Mouse (Mus musculus): ENCODE measurements around the gene Rnf225. TPM values are rescaled to one million over a fixed set of nuclear protein-coding genes. Genes with fewer than 3 reads are reported as not detected.
A peak's percentile ranks its signal among the peaks of the same experiment; 100 is the strongest.
"Not testable (repeated sequence)": the region's sequence is repeated elsewhere in the genome, so short reads cannot be mapped to it uniquely, and the experiment has no call there.

Gene Rnf225
- total RNA-seq, 2 experiments from 2014 or later, result 0.78 to 0.94 TPM

DNA sequence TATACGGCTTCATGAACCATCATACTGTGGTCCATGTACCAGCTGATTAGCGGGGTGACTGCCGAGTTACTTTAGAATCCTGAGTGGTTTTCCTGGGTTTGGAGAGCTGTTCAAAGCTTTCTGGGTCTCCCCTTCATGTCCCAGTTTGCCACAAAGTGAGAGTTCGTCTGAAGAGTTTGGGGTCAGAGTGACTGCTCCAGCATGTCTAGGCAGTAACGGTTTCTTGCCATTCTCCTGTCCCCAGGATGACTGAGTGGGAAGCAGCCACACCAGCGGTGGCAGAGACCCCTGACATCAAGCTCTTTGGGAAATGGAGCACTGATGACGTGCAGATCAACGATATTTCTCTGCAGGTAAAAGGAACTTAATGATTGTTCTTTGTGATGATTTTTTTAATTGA, 4.5 kb upstream of the Rnf225 start:
- intact Hi-C loops (cut with DNase I), result loop anchor here (5.0 kb wide), 3 partner anchors 45 to 115 kb away; partner anchors contain the start of genes Ube2m and Zfp324
- no peak for DNase-seq (ENCODE audit: low spot score in 2 of 2)

DNA sequence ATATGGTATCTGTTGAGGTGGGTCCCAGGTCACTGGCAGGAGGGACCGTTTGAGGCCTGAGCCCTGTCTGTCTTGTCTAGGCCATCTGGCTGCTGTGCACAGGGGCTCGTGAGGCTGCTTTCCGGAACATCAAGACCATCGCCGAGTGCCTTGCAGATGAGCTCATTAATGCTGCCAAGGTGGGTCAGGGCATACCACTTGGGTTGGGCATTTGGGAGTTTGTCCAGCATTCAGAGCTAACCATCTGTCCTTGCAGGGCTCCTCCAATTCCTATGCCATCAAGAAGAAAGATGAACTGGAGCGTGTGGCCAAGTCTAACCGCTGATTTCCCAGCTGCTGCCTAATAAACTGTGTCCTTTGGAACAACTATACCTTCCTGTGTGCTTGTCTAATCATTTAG, 900 bp upstream of the Rnf225 start:
- intact Hi-C loops (cut with DNase I), result no loop called here
- no peak for DNase-seq (ENCODE audit: low spot score in 2 of 2)

DNA sequence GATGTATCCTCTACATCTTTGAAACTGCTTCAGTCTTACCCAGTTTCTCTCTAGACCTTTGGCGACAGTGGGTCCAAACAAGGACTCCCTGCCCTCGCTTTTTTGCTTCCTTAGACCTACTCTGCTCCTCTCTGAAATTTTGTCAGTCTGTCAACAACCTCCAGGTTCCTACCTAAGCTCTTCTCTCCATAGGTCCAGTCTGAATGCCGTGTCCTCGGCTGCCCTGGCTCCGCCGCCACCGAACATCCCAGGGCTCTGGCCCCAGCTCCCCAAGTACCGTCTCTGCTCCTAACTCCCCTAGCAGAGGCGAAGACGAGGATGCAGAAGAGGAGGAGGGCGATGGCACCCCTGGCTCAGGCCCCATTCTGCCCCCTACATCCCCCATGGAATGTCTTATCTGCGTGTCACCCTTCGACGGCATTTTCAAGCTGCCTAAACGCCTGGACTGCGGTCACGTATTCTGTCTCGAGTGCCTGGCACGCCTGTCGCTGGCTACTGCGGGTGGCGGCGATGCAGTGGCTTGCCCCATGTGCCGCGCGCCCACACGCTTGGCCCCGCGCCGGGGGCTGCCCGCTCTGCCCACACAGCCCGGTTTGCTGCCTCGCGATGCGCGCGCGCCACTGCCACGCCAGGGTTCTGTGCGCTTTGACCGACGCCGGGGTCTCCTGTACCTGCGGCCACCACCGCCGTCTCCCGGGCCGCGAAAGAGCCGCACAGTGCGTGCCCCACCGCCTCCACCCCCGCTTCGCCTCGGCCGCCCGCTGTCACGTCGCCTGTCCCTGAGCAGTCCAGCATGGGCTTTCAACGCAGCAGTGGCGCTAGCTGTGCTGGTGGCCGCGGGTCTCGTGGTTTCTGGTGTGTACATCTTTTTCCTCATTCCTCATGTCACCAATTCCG, 725 bp downstream of the Rnf225 start:
- intact Hi-C loops (cut with DNase I), result no loop called here
- DNase-seq (ENCODE audit: low spot score in 2 of 2), result peak; percentile 27 to 51

DNA sequence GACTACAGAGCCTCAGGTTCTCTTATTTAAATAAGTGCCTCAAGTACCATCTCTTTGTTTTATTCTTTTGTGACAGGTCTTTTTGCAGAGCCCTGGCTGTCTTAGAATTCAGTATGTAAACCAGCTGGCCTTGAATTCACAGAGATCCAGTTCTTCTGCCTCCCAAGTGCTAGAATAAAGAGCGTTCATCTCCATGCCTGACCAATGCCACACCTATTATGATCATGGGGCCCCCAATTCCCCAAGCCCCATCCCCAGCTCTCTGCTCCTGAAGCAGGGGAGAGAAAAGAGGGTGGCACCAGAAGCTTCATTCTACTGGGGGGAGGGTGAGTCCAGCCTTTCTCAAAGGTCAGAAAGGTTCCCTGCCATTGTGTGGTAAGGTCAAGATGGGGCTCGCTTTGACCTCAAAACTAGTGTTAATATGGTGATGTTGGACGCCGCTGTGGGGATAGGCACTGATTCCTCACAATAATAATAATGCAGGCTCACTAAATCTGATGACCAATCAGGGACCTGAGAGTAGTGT, 6.5 kb downstream of the Rnf225 start:
- no peak for DNase-seq (ENCODE audit: low spot score in 2 of 2)
- intact Hi-C loops (cut with DNase I), result no loop called here

DNA sequence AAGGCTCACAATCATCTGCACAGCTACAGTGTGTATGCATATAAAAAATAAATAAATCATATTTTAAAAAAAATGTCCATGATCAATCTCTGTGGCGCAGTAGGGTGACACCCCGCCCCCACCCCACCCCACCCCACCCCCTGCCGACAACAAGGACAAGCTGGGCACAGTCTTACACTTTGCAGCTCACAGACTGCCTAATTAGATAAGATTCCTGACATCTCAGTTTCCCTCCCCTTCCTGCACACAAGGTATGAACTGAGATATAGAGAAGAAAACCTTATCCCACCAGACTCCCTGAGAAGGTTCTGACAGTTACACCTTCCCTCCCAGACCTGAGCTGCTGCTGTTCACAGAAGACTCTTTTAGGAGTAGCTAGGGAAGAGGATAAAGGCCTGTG, 7.6 kb downstream of the Rnf225 start:
- DNase-seq (ENCODE audit: low spot score in 2 of 2), result no peak
- intact Hi-C loops (cut with DNase I), result no loop called here

DNA sequence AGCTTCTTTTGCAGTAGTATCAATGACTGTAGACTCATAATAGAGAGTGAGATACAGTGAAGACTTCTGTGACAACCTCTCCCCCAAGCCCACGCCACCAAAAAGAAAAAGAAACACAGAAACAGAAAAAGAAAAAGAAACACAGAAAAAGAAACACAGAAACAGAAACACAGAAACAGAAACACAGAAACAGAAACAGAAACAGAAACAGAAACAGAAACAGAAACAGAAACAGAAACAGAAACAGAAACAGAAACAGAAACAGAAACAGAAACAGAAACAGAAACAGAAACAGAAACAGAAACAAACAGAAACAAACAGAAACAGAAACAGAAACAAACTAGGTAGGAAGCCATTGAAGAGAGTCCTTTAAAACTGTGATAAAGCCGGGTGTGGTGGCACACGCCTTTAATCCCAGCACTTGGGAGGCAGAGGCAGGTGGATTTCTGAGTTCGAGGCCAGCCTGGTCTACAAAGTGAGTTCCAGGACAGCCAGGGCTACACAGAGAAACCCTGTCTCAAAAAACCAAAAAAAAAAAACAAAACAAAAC, 10.1 kb downstream of the Rnf225 start:
- DNase-seq (ENCODE audit: low spot score in 2 of 2); intact Hi-C loops (cut with DNase I): not testable (repeated sequence)

DNA sequence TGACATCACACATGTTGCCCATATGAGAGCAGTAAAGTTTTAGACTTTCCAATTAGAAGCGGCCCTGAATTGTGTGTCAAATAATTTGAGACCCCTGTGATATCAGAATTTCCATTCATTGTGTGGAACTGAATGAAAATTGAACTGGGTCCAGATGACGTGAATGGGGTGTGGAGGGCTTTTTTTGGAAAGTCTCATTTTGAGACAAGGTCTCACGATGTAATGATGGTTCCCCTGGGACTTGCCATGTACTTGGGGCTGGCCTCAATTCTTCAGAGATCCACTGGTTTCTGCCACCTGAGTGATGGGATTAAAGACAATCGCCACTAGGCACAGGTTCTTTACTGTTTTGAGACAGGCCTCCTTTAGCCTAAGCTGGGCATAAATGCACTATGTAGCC, 13.4 kb downstream of the Rnf225 start:
- DNase-seq (ENCODE audit: low spot score in 2 of 2), result no peak
- intact Hi-C loops (cut with DNase I), result no loop called here

DNA sequence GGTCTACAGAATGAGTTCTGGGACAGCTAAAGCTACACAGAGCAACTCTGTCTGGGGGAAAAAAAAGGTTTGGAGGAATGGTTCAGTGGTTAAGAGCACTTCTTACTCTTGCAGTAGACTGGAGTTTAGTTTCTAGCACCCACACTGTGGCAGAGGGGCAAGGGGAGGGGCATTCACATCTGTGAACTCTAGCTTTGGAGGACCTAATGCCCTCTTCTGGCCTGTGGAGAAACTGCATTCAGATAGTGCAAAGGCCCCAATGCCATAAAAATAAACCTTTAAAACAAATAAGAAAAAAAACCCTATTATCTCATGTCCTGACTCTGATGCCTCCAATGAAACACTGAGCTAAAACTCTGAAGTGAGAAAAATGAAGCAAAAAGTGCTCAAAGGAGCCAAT, 16.3 kb downstream of the Rnf225 start:
- DNase-seq (ENCODE audit: low spot score in 2 of 2), result no peak
- intact Hi-C loops (cut with DNase I), result no loop called here

DNA sequence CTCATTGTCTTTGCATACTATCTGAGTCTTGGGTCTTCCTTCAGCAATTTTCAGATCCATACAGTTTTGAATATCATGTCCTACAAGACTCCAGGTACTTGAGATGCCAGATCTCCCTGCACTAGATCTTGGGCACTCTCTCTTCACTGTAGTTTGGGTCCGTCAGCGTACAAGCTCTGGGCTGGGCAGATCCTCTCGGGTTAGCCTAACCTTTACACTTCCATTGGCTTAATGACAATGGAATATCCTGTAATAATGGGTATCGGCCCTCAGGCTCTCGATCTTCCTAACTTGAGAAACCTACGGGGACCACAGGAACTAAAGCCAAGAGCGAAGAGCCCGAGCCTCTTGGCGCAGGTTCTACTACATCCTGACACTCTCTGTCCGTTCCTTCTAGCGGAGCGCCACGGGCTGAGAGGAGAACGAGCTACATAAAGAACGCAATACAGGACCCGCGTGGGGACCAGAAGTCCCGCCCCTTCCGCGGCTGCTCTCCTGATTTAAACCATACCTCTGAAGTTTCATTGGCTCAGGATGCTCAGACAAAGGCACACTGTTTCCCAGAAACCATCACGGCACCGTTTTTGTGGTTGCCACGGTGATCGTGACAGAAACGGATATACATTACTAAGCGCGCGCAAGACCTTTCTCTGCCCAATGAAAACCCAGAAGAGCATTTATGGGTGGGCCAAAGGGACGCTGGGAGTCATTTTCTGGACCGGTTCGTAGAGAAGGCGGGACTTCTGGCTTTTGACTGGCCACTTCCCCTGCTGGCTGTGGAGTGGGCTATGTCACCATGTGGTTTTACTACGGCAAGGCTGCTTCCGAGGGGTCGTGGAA, 22.0 kb downstream of the Rnf225 start:
- DNase-seq (ENCODE audit: low spot score in 2 of 2), result peak; percentile 97 to 100
- intact Hi-C loops (cut with DNase I), result loop anchor here (5.0 kb wide), 1 partner anchor 37 kb away; no protein-coding TSS in a partner anchor

DNA sequence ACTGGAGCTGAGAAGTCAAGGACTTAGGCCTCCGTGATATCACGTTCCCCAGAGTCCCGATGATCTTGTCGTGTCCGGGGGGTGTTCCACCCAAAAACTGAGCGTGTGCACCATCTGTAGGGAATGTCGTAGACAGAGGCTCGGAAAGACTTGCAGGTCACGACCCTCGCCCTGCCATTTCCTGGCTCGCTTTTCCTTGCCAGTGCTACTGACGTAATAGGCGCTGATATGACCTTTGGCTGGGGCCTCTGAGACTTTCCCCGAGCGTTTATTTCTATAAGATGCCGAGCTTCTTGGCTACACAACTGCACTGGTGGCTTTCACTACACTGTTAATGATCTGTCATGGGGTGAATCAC, 22.6 kb downstream of the Rnf225 start:
- DNase-seq (ENCODE audit: low spot score in 2 of 2), result no peak
- intact Hi-C loops (cut with DNase I), result loop anchor here (5.0 kb wide), 1 partner anchor 38 kb away; no protein-coding TSS in a partner anchor

DNA sequence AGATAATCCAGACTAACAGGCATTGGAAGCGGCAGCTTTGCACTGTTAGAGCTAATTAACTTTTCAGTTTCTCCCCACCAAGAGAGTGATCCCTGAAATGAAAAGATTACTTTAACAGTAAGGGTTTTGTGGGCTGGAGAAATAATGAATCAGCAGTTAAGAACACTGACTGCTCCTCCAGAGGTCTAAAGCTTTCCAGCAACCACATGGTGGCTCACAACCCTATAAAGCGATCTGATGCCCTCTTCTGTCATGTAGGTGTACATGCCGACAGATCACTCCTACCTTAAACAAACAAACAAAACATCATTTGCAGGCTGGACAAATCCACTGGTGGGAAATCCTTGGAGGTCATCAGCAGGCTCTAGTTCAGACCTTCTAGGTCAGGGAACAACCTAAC, 27.7 kb downstream of the Rnf225 start:
- DNase-seq (ENCODE audit: low spot score in 2 of 2), result no peak
- intact Hi-C loops (cut with DNase I), result no loop called here

DNA sequence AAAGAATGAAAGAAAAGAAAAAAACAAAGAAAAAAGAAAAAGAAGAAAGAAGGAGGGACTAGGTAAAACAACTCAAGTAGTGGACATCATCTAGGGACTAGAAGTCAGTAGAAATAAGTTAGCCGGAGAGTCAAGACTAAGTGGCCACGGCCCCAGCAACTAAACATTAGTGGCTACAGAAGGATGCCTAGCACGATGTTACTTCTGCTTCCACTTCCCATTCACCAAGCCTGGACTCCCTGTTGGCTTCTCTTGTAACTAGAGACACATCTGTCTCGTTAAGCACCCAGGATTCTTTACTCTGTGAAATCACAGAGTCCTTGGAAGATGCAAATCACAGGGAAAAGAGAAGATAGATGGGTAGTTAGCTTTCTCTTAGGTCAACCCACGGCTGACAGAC, 30.3 kb downstream of the Rnf225 start:
- intact Hi-C loops (cut with DNase I), result no loop called here
- DNase-seq (ENCODE audit: low spot score in 2 of 2), result no peak

DNA sequence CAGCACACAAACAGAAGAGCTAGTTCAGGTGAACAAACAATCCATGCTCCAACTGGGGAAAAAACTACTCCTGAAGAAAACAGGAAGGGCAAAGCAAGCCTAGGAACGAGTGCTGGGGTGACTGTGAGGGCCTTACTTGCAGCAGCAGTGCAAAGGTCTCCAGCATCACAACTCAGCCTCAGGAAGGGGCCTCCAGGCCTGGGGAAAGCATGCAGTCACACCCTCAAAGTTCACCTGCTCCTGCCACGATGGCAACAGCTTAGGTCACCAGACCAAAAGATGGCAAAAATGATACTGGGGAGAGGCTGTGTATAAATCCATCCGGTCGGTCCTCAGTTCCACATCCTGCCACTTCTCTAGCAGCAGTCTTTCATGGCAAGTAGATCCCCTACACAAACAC, 31.7 kb downstream of the Rnf225 start:
- DNase-seq (ENCODE audit: low spot score in 2 of 2), result no peak
- intact Hi-C loops (cut with DNase I), result no loop called here

DNA sequence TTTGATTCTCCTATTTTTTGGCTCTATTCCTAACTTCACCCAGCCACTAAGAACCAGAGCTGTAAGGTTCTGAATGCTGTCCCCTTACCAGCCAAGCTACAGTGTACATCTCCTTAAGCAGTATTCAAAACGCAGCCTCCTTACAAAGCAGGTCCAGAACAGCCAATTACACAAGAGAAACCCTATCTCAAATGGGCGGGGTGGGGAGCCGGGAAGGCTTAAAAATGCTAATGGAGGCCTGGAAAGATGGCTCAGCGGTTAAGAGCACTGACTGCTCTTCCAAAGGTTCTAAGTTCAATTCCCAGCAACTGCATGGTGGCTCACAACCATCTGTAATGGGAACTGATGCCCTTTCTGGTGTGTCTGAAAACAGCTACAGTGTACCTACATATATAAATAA, 32.5 kb downstream of the Rnf225 start:
- intact Hi-C loops (cut with DNase I), result no loop called here
- DNase-seq (ENCODE audit: low spot score in 2 of 2), result no peak

DNA sequence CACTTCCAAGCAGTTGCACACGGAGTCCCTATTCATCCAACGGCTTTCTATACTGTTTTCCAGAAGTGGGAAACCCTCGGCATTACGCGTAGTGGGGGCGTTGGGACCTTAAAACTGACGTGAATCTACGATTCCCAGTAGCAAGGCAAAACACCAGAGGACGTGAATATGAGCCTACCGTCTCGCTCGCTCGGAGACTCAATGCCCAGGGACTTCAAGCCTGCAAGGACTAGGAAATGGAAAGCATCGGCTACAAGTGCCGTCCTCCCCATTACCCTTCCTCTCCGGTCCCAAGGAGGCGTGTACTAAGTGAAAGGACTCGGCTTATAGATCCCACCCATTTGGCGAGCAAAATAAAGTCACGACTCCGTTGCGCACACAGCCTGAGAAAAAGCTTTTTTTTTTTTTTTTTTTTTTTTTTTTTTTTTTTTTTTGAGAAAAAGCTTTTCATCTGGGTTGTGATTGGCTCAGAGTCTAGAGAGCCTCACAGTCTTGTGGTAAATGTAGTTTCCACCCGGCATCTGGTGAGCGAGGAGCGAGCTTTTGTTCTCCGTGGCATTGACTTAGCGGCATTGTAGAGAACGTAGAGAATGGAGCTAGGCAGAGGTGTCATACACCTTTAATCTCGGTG, 34.4 kb downstream of the Rnf225 start:
- intact Hi-C loops (cut with DNase I), result no loop called here
- peak; percentile 46 to 76 for DNase-seq (ENCODE audit: low spot score in 2 of 2)

DNA sequence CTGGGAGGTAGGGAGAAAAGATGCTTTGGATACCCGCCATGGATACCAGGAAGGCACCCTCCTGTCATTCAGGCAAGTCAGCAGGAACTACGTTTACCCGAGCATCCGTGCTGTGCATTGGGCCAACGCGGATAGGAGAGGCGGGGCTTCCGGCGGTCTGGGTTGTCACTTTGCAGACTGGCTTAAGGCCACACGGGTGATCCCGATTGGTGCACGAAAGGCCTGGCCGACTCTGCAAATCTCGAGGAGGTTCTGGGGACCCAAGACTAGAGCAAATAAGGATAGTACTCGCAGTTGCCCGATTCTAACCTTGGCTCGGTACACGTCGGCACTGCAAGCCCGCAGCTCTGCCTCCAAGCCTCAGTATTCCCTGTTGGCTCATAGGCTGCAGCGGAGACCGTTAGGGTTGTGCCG, 38.5 kb downstream of the Rnf225 start, which contains the start of gene Zfp324:
Gene Zfp324, plus strand, starts transcription at position 161 of the 414 bp plus-strand sequence.
- peak; percentile 92 to 97 for DNase-seq (ENCODE audit: low spot score in 2 of 2)
- intact Hi-C loops (cut with DNase I), result loop anchor here (2.0 to 5.0 kb wide), 2 partner anchors 13 to 43 kb away; partner anchors contain the start of gene Rps5

DNA sequence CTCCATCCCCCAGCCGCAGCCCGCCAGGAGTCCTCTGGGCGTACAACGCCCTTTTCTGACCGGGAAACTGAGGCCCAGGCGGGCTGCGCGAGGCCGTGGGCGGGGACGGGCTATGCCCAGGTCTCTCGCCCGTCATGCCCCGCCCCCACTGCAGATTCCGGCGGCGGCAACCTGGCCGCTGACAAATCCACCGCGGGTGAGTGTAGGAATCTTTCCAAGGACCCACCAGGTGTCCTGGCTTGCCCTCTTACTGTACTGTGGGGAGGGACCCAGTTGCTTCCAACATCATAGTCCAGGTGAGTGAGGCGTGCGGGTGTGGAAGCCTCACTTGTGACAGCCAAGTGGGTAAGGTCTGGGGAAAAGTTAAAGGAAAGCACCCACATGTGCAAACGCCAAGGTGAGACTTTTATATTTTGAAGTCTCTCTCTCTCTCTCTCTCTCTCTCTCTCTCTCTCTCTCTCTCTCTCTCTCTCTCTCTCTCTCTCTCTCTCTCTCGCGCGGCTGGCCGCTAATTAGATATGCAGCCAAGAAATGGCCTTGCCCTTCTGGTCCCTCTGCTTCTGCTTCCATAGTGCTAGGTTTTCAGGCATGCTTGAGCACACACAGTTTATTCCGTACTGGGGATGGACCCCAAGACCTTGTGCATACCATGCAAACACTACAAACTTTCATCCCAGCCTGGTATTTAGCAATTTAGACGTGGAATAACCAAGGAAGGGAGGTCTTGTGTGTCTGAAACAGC, 39.1 kb downstream of the Rnf225 start:
- intact Hi-C loops (cut with DNase I), result loop anchor here (5.0 kb wide), 1 partner anchor 44 kb away; the partner anchor contains the start of gene Rps5
- no peak for DNase-seq (ENCODE audit: low spot score in 2 of 2)

DNA sequence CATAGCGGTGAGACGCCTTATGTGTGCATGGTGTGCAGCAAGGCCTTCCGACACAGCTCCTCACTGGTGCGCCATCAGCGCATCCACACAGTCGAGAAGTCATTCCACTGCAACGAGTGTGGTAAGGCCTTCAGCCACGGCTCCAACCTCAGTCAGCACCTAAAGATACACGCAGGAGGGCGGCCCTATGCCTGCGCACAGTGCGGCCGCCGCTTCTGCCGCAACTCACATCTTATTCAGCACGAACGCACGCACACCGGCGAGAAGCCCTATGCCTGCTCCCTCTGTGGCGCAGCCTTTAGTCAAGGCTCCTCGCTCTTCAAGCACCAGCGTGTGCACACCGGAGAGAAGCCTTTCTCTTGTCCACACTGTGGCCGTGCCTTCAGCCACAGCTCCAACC, 43.7 kb downstream of the Rnf225 start:
- intact Hi-C loops (cut with DNase I), result no loop called here

More for the DNA sequence above, 43.7 kb downstream of the Rnf225 start:
- no peak for DNase-seq (ENCODE audit: low spot score in 2 of 2)
